Mouse (Mus musculus): ENCODE results near the gene Ttc34. TPM values are rescaled to one million over a fixed set of nuclear protein-coding genes. Genes with fewer than 3 reads are reported as not detected.

Gene Ttc34
- under 1 TPM; 0.15 to 0.18 TPM for total RNA-seq (2021)
- long read RNA-seq, experiment 1, result 0 reads
- long read RNA-seq, experiment 2, result 0 reads

GRCm38 (mm10) chr4:154837170-154837569, at the start of gene Ttc34:
Gene Ttc34 (plus strand): TSS chr4:154837459.
- DNase-seq, result peak; percentile 49 to 81

GRCm38 (mm10) chr4:154787960-154788702, 49.1 kb upstream of the Ttc34 start:
- peak in 1 of 2 experiments; percentile 17 for DNase-seq

- DNase-seq, result no peak
Observed at GRCm38 (mm10) chr4:154791894-154792293, 45.4 kb upstream of the Ttc34 start.

GRCm38 (mm10) chr4:154793499-154793898, 43.8 kb upstream of the Ttc34 start:
- no peak for DNase-seq

- DNase-seq, result peak; percentile 27 to 71
Observed at GRCm38 (mm10) chr4:154797834-154798233, 39.4 kb upstream of the Ttc34 start.

- DNase-seq, result no peak
Observed at GRCm38 (mm10) chr4:154800543-154800942, 36.7 kb upstream of the Ttc34 start.

- DNase-seq, result no peak
Observed at GRCm38 (mm10) chr4:154802210-154802609, 35.0 kb upstream of the Ttc34 start.

GRCm38 (mm10) chr4:154825662-154826061, 11.6 kb upstream of the Ttc34 start:
- DNase-seq, result peak; percentile 48 to 81

GRCm38 (mm10) chr4:154826224-154826623, 11.0 kb upstream of the Ttc34 start:
- peak in 1 of 2 experiments; percentile 24 for DNase-seq

- peak; percentile 73 to 86 for DNase-seq
Observed at GRCm38 (mm10) chr4:154827181-154827580, 10.1 kb upstream of the Ttc34 start.

- DNase-seq, result peak; percentile 16 to 21
Observed at GRCm38 (mm10) chr4:154827861-154828610, 9.2 kb upstream of the Ttc34 start.

- no peak for DNase-seq
Observed at GRCm38 (mm10) chr4:154831915-154832573, 5.2 kb upstream of the Ttc34 start.

- DNase-seq, result no peak
Observed at GRCm38 (mm10) chr4:154836183-154836915, 910 bp upstream of the Ttc34 start.

GRCm38 (mm10) chr4:154838741-154839140, 1.5 kb downstream of the Ttc34 start:
- no peak for DNase-seq

- no peak for DNase-seq
Observed at GRCm38 (mm10) chr4:154839406-154839805, 2.1 kb downstream of the Ttc34 start.

GRCm38 (mm10) chr4:154852696-154853095, 15.4 kb downstream of the Ttc34 start:
- no peak for DNase-seq

- no peak for DNase-seq
Observed at GRCm38 (mm10) chr4:154853881-154854280, 16.6 kb downstream of the Ttc34 start.

GRCm38 (mm10) chr4:154854676-154855345, 17.6 kb downstream of the Ttc34 start:
- DNase-seq, result no peak

- DNase-seq, result peak; percentile 76 to 83
Observed at GRCm38 (mm10) chr4:154855721-154856479, 18.6 kb downstream of the Ttc34 start.

- no peak for DNase-seq
Observed at GRCm38 (mm10) chr4:154856480-154856837, 19.2 kb downstream of the Ttc34 start.

GRCm38 (mm10) chr4:154856882-154857281, 19.6 kb downstream of the Ttc34 start:
- no peak for DNase-seq
